Mouse (Mus musculus) stomach, embryonic 15.5 days (tissue): ENCODE results near the gene Itgb3bp. TPM values are rescaled to one million over a fixed set of nuclear protein-coding genes. Genes with fewer than 3 reads are reported as not detected.
A peak's percentile ranks its signal among the peaks of the same experiment; 100 is the strongest.

Experiments used
- ATAC-seq: fragments of 200-750 bp; cut with Nextera tagmentation; 2 replicates; pipeline ENCODE4 v1.8.0; 2017; ENCODE audit warnings: low read depth, moderate number of reproducible peaks, moderate TSS enrichment; ENCODE audit not compliant: insufficient read depth, low FRiP score
- H3K27ac ChIP-seq: fragments of 300-500 bp; sonication (generic); 2 replicates; pipeline ENCODE4 v1.5.1; 2015; ENCODE audit warnings: mild to moderate bottlenecking, inconsistent platforms
- H3K27me3 ChIP-seq: fragments of 300-500 bp; sonication (generic); replicated peaks from 2 replicates; pipeline ENCODE4 v1.6.1; 2015; ENCODE audit warnings: inconsistent platforms
- H3K36me3 ChIP-seq: fragments of 300-500 bp; sonication (generic); 2 replicates; pipeline ENCODE4 v1.6.1; 2015; ENCODE audit warnings: inconsistent platforms
- H3K4me1 ChIP-seq: fragments of 300-500 bp; sonication (generic); 2 replicates; pipeline ENCODE4 v1.6.1; 2015; ENCODE audit warnings: inconsistent platforms
- H3K4me2 ChIP-seq: fragments of 300-500 bp; sonication (generic); 2 replicates; pipeline ENCODE4 v1.6.1; 2015; ENCODE audit warnings: mild to moderate bottlenecking, inconsistent platforms
- H3K4me3 ChIP-seq: fragments of 300-500 bp; sonication (generic); replicated peaks from 2 replicates; pipeline ENCODE4 v1.5.1; 2015; ENCODE audit warnings: inconsistent platforms
- H3K9ac ChIP-seq: fragments of 300-500 bp; sonication (generic); 2 replicates; pipeline ENCODE4 v1.6.1; 2015; ENCODE audit warnings: inconsistent platforms
- H3K9me3 ChIP-seq: fragments of 300-500 bp; sonication (generic); 2 replicates; pipeline ENCODE4 v1.6.1; 2016; ENCODE audit warnings: inconsistent platforms
- WGBS: fragments of 180-500 bp; shearing (Covaris S2); methylation state at CpG from one replicate; pipeline ENCODE4 v1.1.7; 2015; 5-methylcytosine and 5-hydroxymethylcytosine counted together
- polyA plus RNA-seq: library from polyadenylated mRNA; unstranded; fragments of >200 nt; fragmentation: Nextera tagmentation; extraction: Ambion mirVana; gene quantifications from 2 replicates; pipeline ENCODE4 v1.2.1, GENCODE M21; 2015

The Itgb3bp gene
- polyA plus RNA-seq, 1 experiment from 2014 or later: 37.3 TPM

DNA sequence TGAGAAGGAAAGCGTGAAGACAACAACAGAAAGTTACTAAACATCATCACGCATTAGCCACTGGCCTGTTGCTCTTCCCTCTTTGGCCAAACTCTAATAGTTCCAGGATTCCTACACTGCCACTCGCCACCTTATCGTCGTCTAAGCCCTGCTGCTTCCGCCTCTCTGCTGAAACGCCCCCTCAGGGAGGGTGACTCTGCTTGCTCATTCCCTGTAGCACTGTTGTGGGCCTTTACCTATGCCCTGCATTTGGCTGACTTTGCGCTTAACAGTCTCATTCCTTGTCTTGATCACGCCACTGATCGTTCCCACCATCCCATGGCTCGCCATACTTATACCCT lies 1.6 kb upstream of the Itgb3bp start:
- 71% methylated on average over 11 of the region's 11 CpGs for WGBS
- no peak overlapping the region; the same call in 1 of the 2 replicates for H3K4me3 ChIP-seq
- ATAC-seq: no peak
- no peak overlapping the region for H3K9ac ChIP-seq
- H3K27me3 ChIP-seq: no peaks in the 10 kb centered on the region
- 0 out of 2 replicates have a peak, but pooled peaks cover 5% of the 10 kb centered on the region for H3K4me1 ChIP-seq
- no peaks in the 10 kb centered on the region for H3K9me3 ChIP-seq
- H3K4me2 ChIP-seq: peak overlapping the region; percentile 91
- H3K27ac ChIP-seq: no peak overlapping the region
- H3K36me3 ChIP-seq: peaks cover 9% of the 10 kb centered on the region; the same call in 1 of the 2 replicates

DNA sequence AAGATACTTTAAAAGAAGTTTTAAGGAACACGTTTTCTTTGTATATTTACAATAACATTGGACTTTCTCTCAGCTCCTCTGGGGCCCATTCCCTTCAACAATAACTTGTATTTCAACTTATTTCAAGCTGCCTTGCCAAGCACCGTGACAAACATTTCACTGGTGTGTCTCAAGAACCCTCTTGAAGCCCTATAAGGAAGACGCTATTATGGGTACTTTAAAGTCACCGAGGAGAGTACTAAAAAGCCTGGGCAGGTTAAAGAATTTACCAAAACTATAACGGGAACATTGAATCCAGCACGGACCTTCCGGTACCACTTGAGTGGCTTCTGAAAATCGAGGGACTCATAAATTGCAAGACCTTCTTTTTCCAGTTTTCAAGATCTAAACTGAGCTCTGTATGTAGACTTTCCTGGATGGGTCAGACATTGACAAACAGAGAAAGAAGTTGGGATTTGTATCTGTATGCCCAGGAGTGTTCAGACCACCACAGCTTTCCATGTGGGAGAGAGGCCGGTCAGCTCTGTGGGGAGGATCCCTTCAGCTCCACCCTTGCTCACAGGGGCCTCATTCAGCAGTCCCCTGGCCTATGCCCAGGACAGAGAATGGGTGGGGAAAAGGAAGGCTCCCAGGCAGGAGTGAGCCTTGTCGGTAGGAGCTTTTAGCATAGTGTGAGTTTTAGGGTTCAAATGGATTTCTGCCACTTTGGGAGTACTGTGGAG lies 1.1 kb upstream of the Itgb3bp start:
- H3K9ac ChIP-seq: no peak overlapping the region
- no peaks in the 10 kb centered on the region for H3K9me3 ChIP-seq
- 0 out of 2 replicates have a peak, but pooled peaks cover 7% of the 10 kb centered on the region for H3K36me3 ChIP-seq
- no peaks in the 10 kb centered on the region for H3K27me3 ChIP-seq
- H3K27ac ChIP-seq: 0 out of 2 replicates have a peak overlapping the region, but pooled peaks have one; percentile 33
- ATAC-seq: no peak
- H3K4me3 ChIP-seq: peak overlapping the region; percentile 53
- H3K4me2 ChIP-seq: peak overlapping the region; percentile 91
- 46% methylated on average over 10 of the region's 10 CpGs for WGBS
- 0 out of 2 replicates have a peak, but pooled peaks cover 5% of the 10 kb centered on the region for H3K4me1 ChIP-seq

DNA sequence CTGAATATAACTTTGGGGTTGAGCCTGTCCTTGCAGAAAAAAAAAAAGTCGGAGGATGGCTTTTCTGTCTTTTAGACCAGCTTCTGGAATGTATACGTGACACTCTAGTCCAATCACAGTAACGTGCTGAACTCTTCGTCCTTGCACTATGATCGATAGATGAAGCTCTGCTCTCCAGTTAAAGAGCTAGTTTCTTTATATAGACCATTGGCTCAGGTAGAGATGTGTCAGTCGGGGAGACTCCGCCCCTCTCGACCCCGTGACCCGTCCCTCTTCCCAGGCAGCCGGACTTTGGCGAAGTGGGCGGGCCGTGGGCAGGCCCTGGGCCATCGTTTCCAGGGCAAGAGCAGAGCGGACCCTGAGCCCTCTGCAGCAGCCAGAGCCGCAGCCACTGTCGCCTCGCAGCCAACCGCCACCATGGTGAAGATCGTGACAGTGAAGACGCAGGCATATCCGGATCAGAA lies 432 bp downstream of the Itgb3bp start, which contains the start of gene Pgm1:
Pgm1 (plus strand) TSS at position 266 of the 464 bp plus-strand sequence.
- ATAC-seq: peak; percentile 87
- Histone ChIP-seq H3K27me3 (no peaks in the 10 kb centered on the region), H3K9ac (peak within 1 kb of the TSS; percentile 62), H3K9me3 (no peaks in the 10 kb centered on the region), H3K4me1 (0 out of 2 replicates have a peak, but pooled peaks cover 5% of the 10 kb centered on the region), H3K36me3 (0 out of 2 replicates have a peak, but pooled peaks cover 4% of the 10 kb centered on the region), H3K4me3 (peak within 1 kb of the TSS; percentile 53), H3K4me2 (peak within 1 kb of the TSS; percentile 91), H3K27ac (peak within 1 kb of the TSS; percentile 90)
- WGBS: 3% methylated on average over 23 of the region's 23 CpGs

DNA sequence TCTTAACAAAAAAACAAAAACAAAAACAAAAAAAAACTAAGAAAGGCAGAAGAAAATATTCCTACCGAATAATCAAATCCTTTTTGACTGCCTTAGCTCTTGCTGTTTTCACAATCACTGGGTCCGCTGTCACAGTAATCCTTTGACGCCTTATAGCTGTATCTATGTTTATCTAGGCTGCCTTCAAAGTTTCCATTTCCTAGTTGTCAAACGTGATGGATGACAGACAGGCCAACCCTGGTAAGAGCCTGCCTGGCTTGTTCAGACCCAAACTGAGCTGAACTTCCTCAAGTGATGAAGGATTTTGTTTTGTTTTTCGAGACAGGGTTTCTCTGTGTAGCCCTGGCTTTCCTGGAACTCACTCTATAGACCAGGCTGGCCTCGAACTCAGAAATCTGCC lies 1.1 kb downstream of the Itgb3bp start:
- H3K27ac ChIP-seq: peak overlapping the region; percentile 90; the same call in 1 of the 2 replicates
- WGBS: 40% methylated on average over 6 of the region's 6 CpGs
- no peaks in the 10 kb centered on the region for H3K27me3 ChIP-seq
- H3K4me2 ChIP-seq: no peak overlapping the region
- H3K36me3 ChIP-seq: 0 out of 2 replicates have a peak, but pooled peaks cover 4% of the 10 kb centered on the region
- no peak overlapping the region for H3K4me3 ChIP-seq
- H3K9ac ChIP-seq: no peak overlapping the region
- ATAC-seq: no peak
- no peaks in the 10 kb centered on the region for H3K9me3 ChIP-seq
- 0 out of 2 replicates have a peak, but pooled peaks cover 5% of the 10 kb centered on the region for H3K4me1 ChIP-seq

DNA sequence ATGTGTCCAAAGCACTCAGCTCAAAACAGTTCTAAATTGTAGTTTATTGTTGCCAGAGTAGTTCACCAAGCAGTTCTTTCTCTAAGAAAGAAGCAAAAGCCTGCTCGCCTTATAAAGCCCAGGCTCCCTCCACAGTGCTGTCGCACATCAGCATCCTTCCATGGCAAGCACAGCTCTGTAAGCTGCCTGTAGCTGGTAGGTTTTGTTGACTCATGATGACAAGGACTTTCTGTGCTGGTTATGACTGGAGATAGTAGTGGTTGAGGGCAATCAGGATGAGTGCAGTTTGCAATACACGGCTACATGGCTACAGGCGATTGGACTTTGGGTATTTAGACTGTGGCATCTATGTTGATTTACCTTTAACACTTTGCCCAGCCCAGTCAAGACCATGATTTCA lies 3.2 kb downstream of the Itgb3bp start:
- Histone ChIP-seq H3K9ac (no peak overlapping the region), H3K4me2 (no peak overlapping the region), H3K4me3 (no peak overlapping the region), H3K4me1 (0 out of 2 replicates have a peak, but pooled peaks cover 5% of the 10 kb centered on the region), H3K27me3 (no peaks in the 10 kb centered on the region), H3K36me3 (no peaks in the 10 kb centered on the region), H3K9me3 (no peaks in the 10 kb centered on the region), H3K27ac (no peak overlapping the region)
- ATAC-seq: no peak
- 86% methylated on average over 4 of the region's 4 CpGs for WGBS

DNA sequence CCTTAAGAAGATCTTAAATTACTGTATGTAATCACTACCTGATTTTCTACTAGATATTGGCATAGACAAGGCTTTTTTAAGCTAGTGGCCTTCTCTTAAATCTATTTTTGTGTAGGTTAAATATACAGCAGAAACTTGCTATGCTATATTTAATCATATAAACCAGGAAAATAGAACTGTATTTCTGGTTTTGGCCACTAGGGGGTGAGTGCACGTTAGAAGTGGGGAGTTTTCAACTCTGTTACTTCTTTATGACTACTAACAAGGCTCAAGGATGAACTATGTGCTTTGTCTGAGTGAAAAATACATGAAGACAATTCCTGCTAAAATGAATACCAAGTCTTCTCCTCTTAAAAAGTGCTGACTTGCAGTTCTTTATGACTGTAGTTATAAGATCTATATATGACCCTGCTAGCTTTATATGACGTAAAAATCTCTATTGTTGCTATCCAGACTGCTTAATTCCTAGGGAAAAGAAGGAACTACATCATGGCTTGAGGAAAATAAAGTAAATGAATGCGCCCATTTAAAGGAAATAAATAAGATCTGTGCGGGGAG lies 15.6 kb downstream of the Itgb3bp start:
- Histone ChIP-seq H3K27me3 (no peaks in the 10 kb centered on the region), H3K9ac (no peak overlapping the region), H3K36me3 (no peaks in the 10 kb centered on the region), H3K9me3 (no peaks in the 10 kb centered on the region), H3K27ac (no peak overlapping the region), H3K4me2 (no peak overlapping the region), H3K4me3 (no peak overlapping the region), H3K4me1 (no peaks in the 10 kb centered on the region)
- ATAC-seq: no peak
- 68% methylated on average over 4 of the region's 4 CpGs for WGBS

DNA sequence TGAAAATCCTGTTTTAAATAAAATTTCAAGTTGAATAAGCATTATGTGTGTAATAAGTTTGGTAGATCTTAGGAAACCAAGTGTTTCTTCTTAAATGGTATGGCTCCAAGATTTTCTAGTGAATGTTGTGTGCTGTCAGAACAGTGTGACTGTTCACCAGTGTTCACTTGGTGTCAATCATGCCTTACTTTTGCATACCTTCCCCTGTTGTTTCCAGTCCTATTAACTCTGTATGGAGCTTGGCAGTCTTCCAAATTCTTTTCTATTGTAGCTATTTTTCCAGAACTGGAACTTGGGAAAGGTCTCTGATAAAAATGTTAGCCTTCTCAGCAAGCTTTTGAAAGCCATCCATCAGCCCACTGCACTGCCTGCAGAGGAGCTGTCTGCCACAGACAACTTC lies 47.2 kb downstream of the Itgb3bp start:
- no peak overlapping the region for H3K4me3 ChIP-seq
- H3K36me3 ChIP-seq: no peaks in the 10 kb centered on the region
- no peak overlapping the region for H3K4me2 ChIP-seq
- no peak overlapping the region for H3K27ac ChIP-seq
- H3K27me3 ChIP-seq: no peaks in the 10 kb centered on the region
- no peaks in the 10 kb centered on the region for H3K4me1 ChIP-seq
- H3K9ac ChIP-seq: no peak overlapping the region
- ATAC-seq: no peak
- H3K9me3 ChIP-seq: no peaks in the 10 kb centered on the region

DNA sequence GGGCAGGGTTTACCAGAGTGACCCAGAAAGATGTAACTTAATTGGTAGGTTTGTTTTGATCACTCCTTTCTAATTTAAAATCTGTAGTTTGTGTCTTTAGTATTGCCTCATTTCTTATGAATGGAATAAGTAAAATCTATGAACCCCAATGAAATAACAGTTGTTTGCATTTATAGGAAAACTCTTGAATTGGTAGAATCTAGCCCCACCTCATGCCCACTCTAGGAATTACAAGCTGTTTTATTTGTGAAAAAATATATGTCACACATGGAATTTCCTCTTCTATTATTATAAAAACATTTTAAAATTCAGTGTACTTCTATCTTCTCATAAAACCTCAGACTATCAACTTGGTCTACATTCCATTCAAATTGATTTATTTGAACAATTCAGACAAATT lies 47.7 kb downstream of the Itgb3bp start:
- ATAC-seq: no peak
- no peak overlapping the region for H3K27ac ChIP-seq
- H3K27me3 ChIP-seq: no peaks in the 10 kb centered on the region
- no peaks in the 10 kb centered on the region for H3K9me3 ChIP-seq
- no peak overlapping the region for H3K9ac ChIP-seq
- H3K36me3 ChIP-seq: no peaks in the 10 kb centered on the region
- no peaks in the 10 kb centered on the region for H3K4me1 ChIP-seq
- H3K4me3 ChIP-seq: no peak overlapping the region
- no peak overlapping the region for H3K4me2 ChIP-seq

DNA sequence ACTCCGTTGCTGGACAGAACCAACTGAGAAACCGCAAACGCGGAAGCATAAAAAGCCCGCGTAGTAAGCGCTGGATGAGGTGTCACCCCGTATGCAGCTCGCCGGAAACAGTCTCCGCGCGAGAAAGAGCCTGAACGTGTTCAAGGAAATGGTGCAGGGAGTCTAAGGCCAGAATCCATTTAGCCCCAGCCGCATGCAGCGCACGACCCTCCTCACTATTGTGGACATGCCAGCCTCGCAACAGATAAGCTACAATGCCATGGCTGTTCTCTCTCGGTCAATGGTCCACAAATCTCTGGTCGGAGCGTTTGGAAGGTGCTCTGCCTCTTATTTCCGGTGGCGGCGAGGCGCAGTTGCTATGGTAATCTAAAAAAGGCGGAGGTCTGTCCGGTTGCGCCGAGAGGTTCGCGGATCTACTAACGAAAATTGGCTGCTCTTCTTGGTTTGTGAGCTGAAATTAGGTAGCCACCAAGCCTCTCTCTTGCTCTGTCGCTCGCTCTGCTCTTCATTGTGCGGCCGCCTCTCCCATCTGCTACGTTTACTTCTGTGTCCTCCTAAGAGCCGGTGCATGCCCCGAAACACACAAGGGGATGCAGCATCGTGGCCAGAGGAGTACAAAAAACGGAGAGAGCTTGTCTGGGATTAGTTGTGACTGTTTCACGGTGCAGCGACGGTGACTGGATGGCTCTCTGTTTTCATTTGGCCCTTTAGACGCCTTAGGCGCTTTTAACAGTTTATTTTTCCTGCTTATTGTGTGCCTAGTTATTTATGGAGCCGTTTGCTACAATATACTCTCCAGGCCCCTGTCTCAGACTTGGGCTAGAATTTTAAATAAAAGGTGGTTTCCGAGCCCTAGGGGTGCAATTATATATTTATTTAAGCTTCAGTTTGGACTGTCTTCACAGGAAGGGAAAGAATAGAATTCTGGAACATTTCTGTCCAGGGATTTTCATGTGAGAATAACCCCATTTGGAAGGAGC lies 100.2 kb downstream of the Itgb3bp start, which contains the start of gene Efcab7:
Efcab7 (plus strand) TSS at position 105 of the 980 bp plus-strand sequence.
- WGBS: under 1% methylated on average over 48 of the region's 48 CpGs
- H3K27me3 ChIP-seq: no peaks in the 10 kb centered on the region
- H3K4me2 ChIP-seq: peak within 1 kb of the TSS; percentile 79
- peaks cover 4% of the 10 kb centered on the region; the same call in 1 of the 2 replicates for H3K4me1 ChIP-seq
- H3K36me3 ChIP-seq: no peaks in the 10 kb centered on the region
- peak within 1 kb of the TSS; percentile 75 for H3K27ac ChIP-seq
- no peaks in the 10 kb centered on the region for H3K9me3 ChIP-seq
- peak within 1 kb of the TSS; percentile 73 for H3K9ac ChIP-seq
- peak within 1 kb of the TSS; percentile 89 for H3K4me3 ChIP-seq
- peak; percentile 88 for ATAC-seq

DNA sequence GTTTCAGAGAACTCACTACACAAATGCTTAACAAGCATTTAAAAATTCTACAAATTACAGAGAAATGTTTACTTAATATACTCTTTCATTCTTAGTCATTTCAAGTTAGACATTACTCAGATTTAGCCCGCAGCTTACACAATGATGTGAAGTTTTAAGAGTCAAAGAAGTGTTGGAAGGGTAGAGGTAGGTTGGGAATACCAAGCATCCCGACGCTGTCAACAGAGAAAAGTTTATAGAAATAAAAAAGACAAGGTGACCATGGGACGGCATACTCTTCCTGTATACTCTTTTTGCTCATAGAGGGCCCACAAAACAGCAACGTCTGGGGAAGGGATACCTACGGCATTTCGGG lies 100.9 kb downstream of the Itgb3bp start:
- Histone ChIP-seq H3K4me3 (peak overlapping the region; percentile 89), H3K27me3 (no peaks in the 10 kb centered on the region), H3K4me2 (peak overlapping the region; percentile 79), H3K36me3 (no peaks in the 10 kb centered on the region), H3K9ac (no peak overlapping the region), H3K9me3 (no peaks in the 10 kb centered on the region), H3K27ac (no peak overlapping the region), H3K4me1 (peaks cover 4% of the 10 kb centered on the region; the same call in 1 of the 2 replicates)
- ATAC-seq: peak; percentile 16; the same call in 1 of the 2 replicates
- under 1% methylated on average over 7 of the region's 7 CpGs for WGBS

DNA sequence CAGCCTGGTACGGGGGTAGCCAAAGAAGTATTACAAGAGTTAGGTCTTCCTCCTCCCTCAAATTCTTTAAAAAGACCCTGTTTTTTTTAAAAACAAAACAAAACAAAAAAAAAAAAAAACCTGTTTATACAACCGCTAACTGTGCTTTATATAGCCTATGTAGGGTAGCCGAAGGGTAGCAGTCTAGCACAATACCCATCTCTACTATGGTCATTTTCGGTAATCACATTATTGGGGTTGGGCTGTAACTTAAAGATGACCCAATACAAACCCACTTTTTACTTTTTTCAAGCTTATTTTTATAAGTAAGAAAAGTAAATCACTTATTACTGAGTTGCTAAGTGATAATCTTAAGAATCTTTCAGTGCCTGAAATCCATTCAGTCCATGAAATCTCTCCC lies 101.3 kb downstream of the Itgb3bp start:
- no peak for ATAC-seq
- peak overlapping the region; percentile 79 for H3K4me2 ChIP-seq
- H3K4me3 ChIP-seq: peak overlapping the region; percentile 89
- no peaks in the 10 kb centered on the region for H3K36me3 ChIP-seq
- no peaks in the 10 kb centered on the region for H3K9me3 ChIP-seq
- H3K4me1 ChIP-seq: peaks cover 4% of the 10 kb centered on the region; the same call in 1 of the 2 replicates
- H3K27ac ChIP-seq: no peak overlapping the region
- 53% methylated on average over 4 of the region's 4 CpGs for WGBS
- no peaks in the 10 kb centered on the region for H3K27me3 ChIP-seq
- H3K9ac ChIP-seq: no peak overlapping the region
